Mouse (Mus musculus) embryo, embryonic 11.5 days (tissue): ENCODE data around the gene Inpp4b.
A peak's percentile ranks its signal among the peaks of the same experiment; 100 is the strongest.

Source experiments
- DNase-seq: peaks from one replicate; pipeline ENCODE4 v3.0.0-alpha.2; 2012; ENCODE audit warnings: low read depth, low spot score

Inpp4b gene

GRCm38 (mm10) chr8:81342236-81342998, at the start of gene Inpp4b:
Inpp4b (plus strand) TSS chr8:81342556.
- DNase-seq, result peak; percentile 22

GRCm38 (mm10) chr8:81335250-81335649, 7.1 kb upstream of the Inpp4b start:
- DNase-seq, result no peak

GRCm38 (mm10) chr8:81341191-81341590, 1.2 kb upstream of the Inpp4b start:
- no peak for DNase-seq

GRCm38 (mm10) chr8:81341591-81342235, 643 bp upstream of the Inpp4b start:
- DNase-seq, result peak; percentile 41

- DNase-seq, result no peak
Measured at GRCm38 (mm10) chr8:81342999-81343302, 595 bp downstream of the Inpp4b start.

GRCm38 (mm10) chr8:81345170-81345697, 2.9 kb downstream of the Inpp4b start:
- DNase-seq, result no peak

GRCm38 (mm10) chr8:81349452-81349851, 7.1 kb downstream of the Inpp4b start:
- DNase-seq, result peak; percentile 38

GRCm38 (mm10) chr8:81353460-81353859, 11.1 kb downstream of the Inpp4b start:
- no peak for DNase-seq

- no peak for DNase-seq
Measured at GRCm38 (mm10) chr8:81358108-81358507, 15.8 kb downstream of the Inpp4b start.

- no peak for DNase-seq
Measured at GRCm38 (mm10) chr8:81360518-81360917, 18.2 kb downstream of the Inpp4b start.

GRCm38 (mm10) chr8:81361162-81361561, 18.8 kb downstream of the Inpp4b start:
- DNase-seq, result no peak

- no peak for DNase-seq
Measured at GRCm38 (mm10) chr8:81370607-81371006, 28.3 kb downstream of the Inpp4b start.

- no peak for DNase-seq
Measured at GRCm38 (mm10) chr8:81371844-81372243, 29.5 kb downstream of the Inpp4b start.

GRCm38 (mm10) chr8:81374877-81375475, 32.6 kb downstream of the Inpp4b start:
- DNase-seq, result no peak

- DNase-seq, result no peak
Measured at GRCm38 (mm10) chr8:81388953-81389352, 46.6 kb downstream of the Inpp4b start.

GRCm38 (mm10) chr8:81399071-81399470, 56.7 kb downstream of the Inpp4b start:
- DNase-seq, result no peak

GRCm38 (mm10) chr8:81399501-81399900, 57.1 kb downstream of the Inpp4b start:
- no peak for DNase-seq

GRCm38 (mm10) chr8:81412707-81413106, 70.4 kb downstream of the Inpp4b start:
- DNase-seq, result no peak

- DNase-seq, result no peak
Measured at GRCm38 (mm10) chr8:81443957-81444356, 101.6 kb downstream of the Inpp4b start.

GRCm38 (mm10) chr8:81449798-81450197, 107.4 kb downstream of the Inpp4b start:
- no peak for DNase-seq

GRCm38 (mm10) chr8:81452082-81452481, 109.7 kb downstream of the Inpp4b start:
- peak; percentile 1 for DNase-seq

- no peak for DNase-seq
Measured at GRCm38 (mm10) chr8:81454830-81455229, 112.5 kb downstream of the Inpp4b start.

- no peak for DNase-seq
Measured at GRCm38 (mm10) chr8:81463762-81464161, 121.4 kb downstream of the Inpp4b start.
